Mouse (Mus musculus) limb, embryonic 12.5 days (tissue): ENCODE measurements around the gene Thbd. TPM values are rescaled to one million over a fixed set of nuclear protein-coding genes. Genes with fewer than 3 reads are reported as not detected.

Experiments used
- ATAC-seq: fragments of 200-750 bp; cut with Nextera tagmentation; 2 replicates; pipeline ENCODE4 v1.8.0; 2017; ENCODE audit warnings: low read depth, moderate TSS enrichment; ENCODE audit not compliant: insufficient number of reproducible peaks, insufficient read depth, low FRiP score, low TSS enrichment
- H3K27ac ChIP-seq: fragments of 300-500 bp; sonication (generic); 2 replicates; pipeline ENCODE4 v1.5.1; 2016; ENCODE audit warnings: mild to moderate bottlenecking, moderate library complexity
- H3K27me3 ChIP-seq: fragments of 300-500 bp; sonication (generic); 2 replicates; pipeline ENCODE4 v1.6.1; 2016; ENCODE audit warnings: mild to moderate bottlenecking, moderate library complexity
- H3K36me3 ChIP-seq: fragments of 300-500 bp; sonication (generic); 2 replicates; pipeline ENCODE4 v1.6.1; 2016; ENCODE audit warnings: mild to moderate bottlenecking, moderate library complexity
- H3K4me1 ChIP-seq: fragments of 300-500 bp; sonication (generic); replicated peaks from 2 replicates; pipeline ENCODE4 v1.6.1; 2016
- H3K4me2 ChIP-seq: fragments of 300-500 bp; sonication (generic); 2 replicates; pipeline ENCODE4 v1.6.1; 2016; ENCODE audit warnings: mild to moderate bottlenecking, moderate library complexity
- H3K4me3 ChIP-seq: fragments of 300-500 bp; sonication (generic); replicated peaks from 2 replicates; pipeline ENCODE4 v1.5.1; 2016; ENCODE audit warnings: mild to moderate bottlenecking
- H3K9ac ChIP-seq: fragments of 300-500 bp; sonication (generic); replicated peaks from 2 replicates; pipeline ENCODE4 v1.6.1; 2016; ENCODE audit warnings: mild to moderate bottlenecking, moderate library complexity
- H3K9me3 ChIP-seq: fragments of 300-500 bp; sonication (generic); 2 replicates; pipeline ENCODE4 v1.6.1; 2016; ENCODE audit warnings: mild to moderate bottlenecking, moderate library complexity
- WGBS: fragments of 180-500 bp; shearing (Covaris S2); methylation state at CpG from one replicate; pipeline ENCODE4 v1.1.7; 2016; 5-methylcytosine and 5-hydroxymethylcytosine counted together
- polyA plus RNA-seq: library from polyadenylated mRNA; unstranded; fragments of >200 nt; fragmentation: Nextera tagmentation; extraction: Ambion mirVana; gene quantifications from 2 replicates; pipeline ENCODE4 v1.2.1, GENCODE M21; 2016

The Thbd gene
- polyA plus RNA-seq, 1 experiment from 2014 or later = 4.8 TPM

- Histone ChIP-seq H3K4me3 (no peak overlapping the region), H3K9ac (no peak overlapping the region), H3K9me3 (no peaks in the 10 kb centered on the region), H3K4me2 (no peak overlapping the region), H3K27me3 (peaks cover 43% of the 10 kb centered on the region), H3K4me1 (peaks cover 20% of the 10 kb centered on the region), H3K27ac (no peak overlapping the region), H3K36me3 (no peaks in the 10 kb centered on the region)
- 90% methylated on average over 5 of the region's 5 CpGs for WGBS
- no peak for ATAC-seq
These were observed 8.9 kb downstream of the Thbd start for GRCm38 (mm10) chr2:148398901-148399685.

- Histone ChIP-seq H3K4me1 (peaks cover 20% of the 10 kb centered on the region), H3K9ac (no peak overlapping the region), H3K27ac (no peak overlapping the region), H3K9me3 (no peaks in the 10 kb centered on the region), H3K4me3 (no peak overlapping the region), H3K27me3 (peaks cover 52% of the 10 kb centered on the region), H3K4me2 (no peak overlapping the region), H3K36me3 (no peaks in the 10 kb centered on the region)
- 82% methylated on average over 1 of the region's 1 CpGs for WGBS
- ATAC-seq = no peak
These were observed 10.2 kb downstream of the Thbd start for GRCm38 (mm10) chr2:148397784-148398100.

DNA sequence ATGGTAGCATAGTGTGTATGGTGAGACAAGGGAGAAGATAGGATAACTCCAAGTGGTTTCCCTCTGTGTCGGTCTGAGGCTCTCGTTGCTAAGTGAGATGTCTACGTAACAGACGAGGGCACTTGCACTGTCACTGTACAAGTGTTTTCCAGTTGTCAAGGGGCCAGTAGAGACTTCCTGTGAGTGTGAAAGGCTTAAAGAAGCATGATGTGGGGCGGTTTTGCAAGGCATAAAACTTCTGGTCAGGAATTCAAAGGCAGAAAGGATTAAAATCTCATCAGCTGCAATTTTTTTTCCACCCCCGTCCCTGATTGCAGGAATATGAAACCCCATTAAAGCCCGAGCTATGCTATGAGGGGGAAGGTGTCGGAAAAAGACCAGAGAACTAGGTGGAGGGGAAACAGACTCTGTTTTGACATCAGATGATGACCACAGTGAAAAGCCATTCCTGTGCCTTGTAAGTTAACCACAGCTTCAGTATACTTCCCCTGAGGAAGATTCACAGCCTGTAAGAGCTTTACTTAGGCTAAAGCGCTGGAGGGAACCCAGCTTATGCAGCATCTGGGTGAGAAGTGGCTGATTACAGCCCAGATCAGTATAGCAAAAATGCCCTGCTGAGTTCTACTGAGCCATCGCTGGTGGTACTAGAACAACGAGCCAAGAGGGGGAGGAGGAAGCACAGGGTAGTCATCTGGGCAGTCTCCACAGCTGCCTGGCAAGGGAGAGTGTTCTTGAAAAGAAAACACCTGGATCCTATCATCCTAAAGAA is 10.8 kb downstream of the Thbd start:
- H3K9me3 ChIP-seq = no peaks in the 10 kb centered on the region
- 48% methylated on average over 11 of the region's 11 CpGs for WGBS
- H3K4me2 ChIP-seq = 0 out of 2 replicates have a peak overlapping the region, but pooled peaks have one; percentile 98
- no peak overlapping the region for H3K4me3 ChIP-seq
- H3K27ac ChIP-seq = no peak overlapping the region
- H3K4me1 ChIP-seq = peaks cover 20% of the 10 kb centered on the region
- no peak for ATAC-seq
- H3K36me3 ChIP-seq = no peaks in the 10 kb centered on the region
- H3K27me3 ChIP-seq = peaks cover 52% of the 10 kb centered on the region
- no peak overlapping the region for H3K9ac ChIP-seq

DNA sequence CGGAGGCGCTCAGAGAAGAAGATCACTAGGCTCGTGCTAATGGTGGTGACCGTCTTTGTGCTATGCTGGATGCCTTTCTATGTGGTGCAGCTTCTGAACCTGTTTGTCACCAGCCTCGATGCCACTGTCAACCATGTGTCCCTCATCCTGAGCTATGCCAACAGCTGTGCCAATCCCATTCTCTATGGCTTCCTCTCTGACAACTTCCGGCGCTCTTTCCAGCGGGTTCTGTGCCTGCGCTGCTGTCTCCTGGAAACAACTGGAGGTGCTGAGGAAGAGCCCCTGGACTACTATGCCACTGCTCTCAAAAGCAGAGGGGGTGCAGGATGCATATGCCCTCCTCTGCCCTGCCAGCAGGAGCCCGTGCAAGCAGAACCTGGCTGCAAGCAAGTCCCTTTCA is 11.8 kb downstream of the Thbd start:
- Histone ChIP-seq H3K36me3 (no peaks in the 10 kb centered on the region), H3K9ac (no peak overlapping the region), H3K27ac (no peak overlapping the region), H3K4me1 (peaks cover 20% of the 10 kb centered on the region), H3K9me3 (no peaks in the 10 kb centered on the region), H3K4me3 (peak overlapping the region; percentile 51; the same call in 1 of the 2 replicates), H3K4me2 (peak overlapping the region; percentile 98), H3K27me3 (peaks cover 48% of the 10 kb centered on the region)
- WGBS = 75% methylated on average over 10 of the region's 10 CpGs
- no peak for ATAC-seq

GRCm38 (mm10) chr2:148395131-148396051 is 12.6 kb downstream of the Thbd start, which contains the start of gene Sstr4:
Gene Sstr4, plus strand, starts transcription at chr2:148395344.
- Histone ChIP-seq H3K4me2 (peak within 1 kb of the TSS; percentile 98), H3K27ac (no peak within 1 kb of the TSS), H3K4me1 (peaks cover 20% of the 10 kb centered on the region), H3K9me3 (no peaks in the 10 kb centered on the region), H3K36me3 (no peaks in the 10 kb centered on the region), H3K4me3 (peak within 1 kb of the TSS; percentile 51), H3K9ac (peak within 1 kb of the TSS; percentile 51), H3K27me3 (peaks cover 48% of the 10 kb centered on the region)
- WGBS = 4% methylated on average over 83 of the region's 83 CpGs
- ATAC-seq = peak; percentile 77

DNA sequence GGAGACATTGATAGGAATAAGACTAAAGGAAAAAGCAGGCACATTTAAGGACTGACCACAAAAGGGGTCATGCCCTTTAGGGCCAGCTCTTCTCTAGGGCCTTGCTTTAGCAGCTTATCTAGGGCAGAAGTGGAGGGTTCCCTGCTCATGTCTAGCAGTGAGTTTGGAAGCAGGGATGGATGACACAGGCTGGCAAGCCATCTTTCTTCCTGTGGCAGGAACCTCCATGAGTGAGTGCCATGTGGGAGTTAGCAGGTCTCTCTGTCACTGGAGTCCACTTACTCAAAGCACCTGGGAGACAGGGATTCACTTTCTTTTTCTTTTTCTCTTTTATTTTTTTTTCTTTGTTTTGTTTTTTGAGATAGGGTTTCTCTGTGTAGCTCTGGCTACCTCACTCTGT is 14.1 kb downstream of the Thbd start:
- no peak for ATAC-seq

DNA sequence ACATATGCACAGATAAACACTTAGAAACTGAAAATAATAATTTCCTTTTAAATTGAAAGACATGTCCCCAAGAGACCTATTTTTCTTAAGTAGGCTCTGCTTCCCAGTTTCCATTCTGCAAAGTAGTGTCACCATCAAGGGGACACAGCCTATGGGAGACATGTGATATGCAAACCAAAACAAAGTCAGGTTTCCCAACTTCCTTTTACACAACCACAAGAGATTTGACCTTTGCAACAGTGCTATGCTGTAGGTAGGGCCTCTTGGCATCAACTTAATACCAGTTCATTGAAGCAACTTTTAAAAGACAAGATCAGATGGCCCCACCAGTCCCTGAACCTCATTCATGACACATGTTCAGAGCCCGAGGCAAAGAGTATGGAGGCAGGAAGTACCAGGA is 14.8 kb downstream of the Thbd start:
- Histone ChIP-seq H3K27ac (no peak overlapping the region), H3K4me3 (no peak overlapping the region), H3K9me3 (no peaks in the 10 kb centered on the region), H3K27me3 (peaks cover 48% of the 10 kb centered on the region), H3K4me1 (peaks cover 20% of the 10 kb centered on the region), H3K9ac (no peak overlapping the region), H3K36me3 (no peaks in the 10 kb centered on the region), H3K4me2 (no peak overlapping the region)
- ATAC-seq = no peak
- 79% methylated on average over 1 of the region's 1 CpGs for WGBS

More for the DNA sequence above, 14.1 kb downstream of the Thbd start:
- Histone ChIP-seq H3K4me2 (no peak overlapping the region), H3K9ac (no peak overlapping the region), H3K36me3 (no peaks in the 10 kb centered on the region), H3K4me1 (peaks cover 20% of the 10 kb centered on the region), H3K9me3 (no peaks in the 10 kb centered on the region), H3K27ac (no peak overlapping the region), H3K4me3 (no peak overlapping the region), H3K27me3 (peaks cover 48% of the 10 kb centered on the region)

GRCm38 (mm10) chr2:148387652-148388581 is 20.1 kb downstream of the Thbd start:
- no peak overlapping the region for H3K9ac ChIP-seq
- no peaks in the 10 kb centered on the region for H3K9me3 ChIP-seq
- H3K4me2 ChIP-seq = no peak overlapping the region
- no peak overlapping the region for H3K27ac ChIP-seq
- no peaks in the 10 kb centered on the region for H3K36me3 ChIP-seq
- no peak overlapping the region for H3K4me3 ChIP-seq
- H3K4me1 ChIP-seq = no peaks in the 10 kb centered on the region
- H3K27me3 ChIP-seq = no peaks in the 10 kb centered on the region
- 73% methylated on average over 6 of the region's 6 CpGs for whole genome bisulfite sequencing
- ATAC-seq = no peak

DNA sequence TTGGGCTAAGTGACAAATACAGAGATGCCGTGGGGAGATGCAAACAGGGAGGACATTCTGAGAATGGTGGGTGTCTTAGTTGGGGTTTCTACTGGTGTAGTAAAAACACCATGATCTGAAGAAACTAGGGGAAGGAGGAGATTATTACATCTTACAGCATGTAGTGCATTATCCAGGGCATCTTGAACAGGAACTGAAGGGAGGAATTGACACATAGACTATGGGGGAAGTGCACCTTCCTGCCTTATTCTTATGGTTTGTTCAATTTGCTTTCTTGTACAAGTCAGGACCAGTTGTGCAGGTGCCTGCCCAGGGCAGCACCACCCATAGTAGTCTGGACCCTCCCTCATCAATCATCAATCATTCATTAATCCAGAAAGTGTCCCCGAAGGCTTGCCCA is 21.1 kb downstream of the Thbd start:
- Histone ChIP-seq H3K4me1 (no peaks in the 10 kb centered on the region), H3K27ac (no peak overlapping the region), H3K9me3 (no peaks in the 10 kb centered on the region), H3K36me3 (no peaks in the 10 kb centered on the region), H3K4me2 (no peak overlapping the region), H3K4me3 (no peak overlapping the region), H3K9ac (no peak overlapping the region), H3K27me3 (no peaks in the 10 kb centered on the region)
- no peak for ATAC-seq
- 79% methylated on average over 2 of the region's 2 CpGs for WGBS

GRCm38 (mm10) chr2:148386476-148386875 is 21.5 kb downstream of the Thbd start:
- Histone ChIP-seq H3K4me2 (no peak overlapping the region), H3K27me3 (no peaks in the 10 kb centered on the region), H3K27ac (no peak overlapping the region), H3K4me1 (no peaks in the 10 kb centered on the region), H3K36me3 (no peaks in the 10 kb centered on the region), H3K9me3 (no peaks in the 10 kb centered on the region), H3K4me3 (no peak overlapping the region), H3K9ac (no peak overlapping the region)
- no peak for ATAC-seq
- WGBS = 53% methylated on average over 3 of the region's 3 CpGs
